Mouse (Mus musculus) brown adipose tissue, adult 24 weeks (tissue): ENCODE results near the gene Gm42517. TPM values are rescaled to one million over a fixed set of nuclear protein-coding genes. Genes with fewer than 3 reads are reported as not detected.

Experiments used
- H3K27ac ChIP-seq: fragments of 200-500 bp; replicated peaks from 2 replicates; pipeline ENCODE4 v1.5.1; 2012; ENCODE audit warnings: low read depth, mild to moderate bottlenecking, low read length
- H3K4me1 ChIP-seq: fragments of 200-500 bp; 2 replicates; pipeline ENCODE4 v1.6.1; 2012; ENCODE audit warnings: low read length, mixed read lengths; ENCODE audit not compliant: control insufficient read depth, insufficient read depth, insufficient read length
- H3K4me3 ChIP-seq: fragments of 200-500 bp; 2 replicates; pipeline ENCODE4 v1.5.1; 2012; ENCODE audit warnings: low read depth, mild to moderate bottlenecking, low read length, moderate library complexity; ENCODE audit not compliant: insufficient read depth
- polyA plus RNA-seq: library from polyadenylated mRNA; stranded (reverse); fragments of >200 nt; gene quantifications from 2 replicates; pipeline ENCODE4 v1.2.4, GENCODE M21; 2012; ENCODE audit not compliant: missing spikeins, insufficient read depth, insufficient read length

The Gm42517 gene
- 0.83 and 1.1 TPM in 2 replicates for polyA plus RNA-seq

DNA sequence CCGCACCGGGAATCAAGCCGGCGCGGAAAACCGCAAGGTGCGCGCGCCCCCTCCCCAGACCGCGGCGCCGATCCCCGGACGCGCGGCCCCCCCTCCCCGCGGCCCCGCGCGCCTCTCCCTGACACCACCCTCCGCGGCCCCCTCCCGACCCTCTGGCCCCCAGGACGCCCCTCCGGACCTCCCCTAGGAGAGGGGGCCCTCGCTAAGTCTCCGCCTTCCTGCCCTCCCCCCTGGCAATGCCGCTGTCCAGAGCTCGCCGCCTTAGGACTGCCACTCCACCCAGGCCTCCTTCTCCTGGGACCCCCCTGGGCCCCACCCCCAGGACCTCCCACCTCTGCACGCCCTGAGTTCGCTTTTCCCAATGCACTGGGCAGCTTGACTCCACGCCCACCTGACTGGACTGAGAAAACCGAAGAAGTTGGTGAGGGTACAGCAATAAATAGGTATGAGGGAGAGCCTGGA is at the start of gene Gm42517:
Gene Gm42517 (minus strand): TSS at position 52 of the 462 bp plus-strand sequence.
- Histone ChIP-seq H3K27ac (no peak within 1 kb of the TSS), H3K4me1 (peaks cover 10% of the 10 kb centered on the region; the same call in 1 of the 2 replicates), H3K4me3 (peak within 1 kb of the TSS; percentile 68)

- Histone ChIP-seq H3K27ac (no peak overlapping the region), H3K4me1 (no peaks in the 10 kb centered on the region), H3K4me3 (no peak overlapping the region)
These were observed 47.0 kb upstream of the Gm42517 start for GRCm38 (mm10) chr5:108414711-108415110.

DNA sequence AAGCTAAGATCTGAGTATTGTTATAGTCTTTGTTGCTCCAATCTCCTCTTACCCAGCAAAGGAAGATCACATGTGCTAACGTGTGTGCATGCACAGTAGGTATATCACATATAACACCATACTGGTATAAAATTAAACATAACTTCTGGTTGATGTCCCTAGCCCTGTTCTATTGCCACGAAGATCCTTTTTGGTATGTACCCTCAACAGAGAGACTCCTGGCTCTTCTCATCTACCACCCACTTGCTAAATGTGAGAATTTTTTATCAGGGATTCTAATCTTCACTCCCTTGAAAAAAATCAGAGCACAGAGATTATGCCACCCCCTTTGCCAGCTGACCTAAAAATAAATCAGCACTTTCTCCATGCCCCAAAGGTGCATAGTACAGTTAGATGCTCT is 39.3 kb upstream of the Gm42517 start:
- Histone ChIP-seq H3K27ac (no peak overlapping the region), H3K4me1 (no peaks in the 10 kb centered on the region), H3K4me3 (no peak overlapping the region)

DNA sequence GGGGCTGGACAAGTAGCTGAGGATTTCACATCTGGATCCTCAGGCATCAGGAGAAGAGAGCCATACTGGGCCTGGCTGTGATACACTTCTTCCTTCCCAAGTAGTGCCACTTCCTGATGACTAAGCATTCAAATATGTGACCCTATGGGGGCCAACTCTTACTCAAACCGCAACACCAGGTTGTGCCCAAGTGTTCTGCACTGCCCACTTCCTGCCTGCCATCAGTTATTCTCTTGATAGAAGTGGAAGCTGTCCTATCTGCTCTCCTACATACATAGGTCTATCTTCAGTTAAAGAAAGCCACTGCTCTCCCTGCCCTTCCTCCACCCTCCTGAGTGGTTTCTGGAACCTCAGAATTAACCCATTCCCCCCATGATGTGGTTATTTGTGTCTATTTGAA is 37.7 kb upstream of the Gm42517 start:
- Histone ChIP-seq H3K4me3 (no peak overlapping the region), H3K4me1 (no peaks in the 10 kb centered on the region), H3K27ac (no peak overlapping the region)

- no peaks in the 10 kb centered on the region for H3K4me1 ChIP-seq
- H3K27ac ChIP-seq, result no peak overlapping the region
- H3K4me3 ChIP-seq, result no peak overlapping the region
These were observed 35.7 kb upstream of the Gm42517 start for GRCm38 (mm10) chr5:108403453-108403852.

DNA sequence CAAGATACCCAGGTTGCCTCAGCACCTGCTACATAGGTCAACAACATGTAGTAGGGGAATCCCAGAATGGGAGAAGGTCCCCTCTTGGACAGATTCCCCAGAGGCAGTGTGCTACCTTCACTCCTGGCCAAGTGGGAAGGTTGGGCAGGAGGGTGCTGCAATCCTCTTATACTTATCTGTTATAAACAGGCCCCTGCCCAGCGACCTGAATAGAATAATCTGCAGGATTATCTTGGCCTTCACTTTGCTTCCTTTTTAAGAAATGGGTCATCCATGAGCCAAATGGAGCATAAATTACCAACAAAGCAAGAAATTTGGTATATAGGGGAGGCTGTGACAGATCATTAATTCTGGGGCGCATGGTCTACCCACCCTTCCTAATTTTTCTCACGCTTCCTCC is 22.0 kb upstream of the Gm42517 start:
- Histone ChIP-seq H3K27ac (no peak overlapping the region), H3K4me1 (no peaks in the 10 kb centered on the region), H3K4me3 (no peak overlapping the region)

DNA sequence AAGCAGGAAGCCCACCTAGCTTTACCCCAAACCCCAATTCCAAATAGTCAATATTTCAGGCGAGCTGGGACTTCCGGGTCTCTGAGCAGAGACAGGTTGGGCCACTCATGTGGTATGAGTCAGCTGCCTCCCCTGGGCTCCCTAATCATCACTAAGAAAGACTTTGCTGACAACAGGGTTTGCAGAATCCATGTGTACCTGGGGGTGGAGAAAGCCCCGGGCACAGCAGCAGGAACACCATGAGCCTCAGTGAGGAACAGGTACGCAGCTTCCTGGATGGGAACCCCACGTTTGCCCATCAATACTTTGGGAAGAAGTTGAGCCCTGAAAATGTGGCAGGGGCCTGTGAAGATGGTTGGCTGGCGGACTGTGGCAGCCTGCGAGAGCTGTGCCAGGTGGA is 20.5 kb upstream of the Gm42517 start, which contains the start of gene Pde6b:
Gene Pde6b (plus strand): TSS at position 191 of the 400 bp plus-strand sequence.
- H3K27ac ChIP-seq, result no peak within 1 kb of the TSS
- H3K4me1 ChIP-seq, result no peaks in the 10 kb centered on the region

GRCm38 (mm10) chr5:108386449-108386848 is 18.7 kb upstream of the Gm42517 start:
- no peak overlapping the region for H3K4me3 ChIP-seq
- no peaks in the 10 kb centered on the region for H3K4me1 ChIP-seq
- no peak overlapping the region for H3K27ac ChIP-seq

More for the DNA sequence above, 20.5 kb upstream of the Gm42517 start, which contains the start of gene Pde6b:
- H3K4me3 ChIP-seq, result no peak within 1 kb of the TSS

DNA sequence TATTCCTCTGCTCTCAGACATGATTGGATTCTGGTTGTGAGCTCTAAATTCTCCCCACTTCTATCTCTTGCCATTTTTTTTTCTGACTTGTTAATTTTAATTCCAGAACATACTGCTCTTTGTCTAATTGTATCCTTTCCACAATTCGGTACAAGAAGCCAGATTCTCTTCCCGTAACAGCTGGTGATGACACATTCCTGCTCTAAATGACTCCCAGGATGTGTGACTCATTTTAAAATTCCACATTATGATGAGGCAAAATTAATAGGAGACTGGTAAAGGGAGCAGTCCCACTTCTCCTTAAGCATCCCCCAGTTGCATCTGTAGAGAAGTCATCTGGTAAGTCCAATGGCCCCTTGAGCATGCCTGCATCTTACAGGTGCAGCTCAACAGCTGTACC is 17.9 kb upstream of the Gm42517 start:
- Histone ChIP-seq H3K4me3 (no peak overlapping the region), H3K27ac (no peak overlapping the region), H3K4me1 (no peaks in the 10 kb centered on the region)

GRCm38 (mm10) chr5:108378346-108378745 is 10.6 kb upstream of the Gm42517 start:
- Histone ChIP-seq H3K4me3 (no peak overlapping the region), H3K27ac (no peak overlapping the region), H3K4me1 (no peaks in the 10 kb centered on the region)

GRCm38 (mm10) chr5:108376059-108376458 is 8.3 kb upstream of the Gm42517 start:
- H3K4me1 ChIP-seq, result no peaks in the 10 kb centered on the region
- no peak overlapping the region for H3K4me3 ChIP-seq
- no peak overlapping the region for H3K27ac ChIP-seq

DNA sequence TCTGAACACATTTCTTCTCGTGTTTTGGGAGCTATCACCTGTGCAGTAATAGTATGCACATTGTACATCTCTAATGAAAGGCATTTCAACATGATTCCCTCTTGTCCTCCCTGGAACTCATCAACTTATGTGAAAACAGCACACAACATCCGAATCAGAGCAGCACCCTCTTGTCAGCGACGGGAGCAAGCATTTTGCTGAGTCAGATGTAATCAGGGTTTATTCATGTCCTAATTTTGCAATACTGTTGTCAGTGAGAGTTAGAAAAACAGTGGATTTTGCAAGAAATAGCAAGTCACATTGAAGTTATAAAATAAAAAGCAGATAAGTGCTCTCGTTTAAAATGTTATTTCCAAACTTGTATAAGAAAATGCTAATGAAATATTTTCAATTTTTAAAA is 6.4 kb upstream of the Gm42517 start:
- H3K4me3 ChIP-seq, result no peak overlapping the region
- 0 out of 2 replicates have a peak, but pooled peaks cover under 1% of the 10 kb centered on the region for H3K4me1 ChIP-seq
- no peak overlapping the region for H3K27ac ChIP-seq

DNA sequence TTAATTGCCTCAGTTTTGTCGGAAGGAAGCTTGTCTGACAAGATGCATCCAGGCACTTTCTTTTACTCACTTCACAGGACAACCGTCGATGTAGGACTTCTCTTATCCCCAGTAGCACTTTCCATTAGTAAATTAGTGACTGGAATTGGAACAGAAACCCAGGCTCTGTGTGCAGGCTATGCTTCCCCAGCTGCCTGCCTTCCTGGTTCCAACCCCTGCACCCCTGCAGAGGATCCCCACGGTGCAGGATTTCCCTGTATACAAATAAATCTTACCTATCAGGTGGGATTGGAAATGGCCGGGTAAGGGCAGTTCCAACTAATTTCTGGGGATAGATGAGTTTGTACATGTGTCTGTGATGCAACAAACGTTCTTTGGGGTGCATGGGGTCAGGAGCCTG is 2.2 kb upstream of the Gm42517 start:
- Histone ChIP-seq H3K27ac (no peak overlapping the region), H3K4me3 (no peak overlapping the region; the same call in 1 of the 2 replicates), H3K4me1 (peaks cover 10% of the 10 kb centered on the region; the same call in 1 of the 2 replicates)

GRCm38 (mm10) chr5:108368851-108369621 is 1.3 kb upstream of the Gm42517 start:
- Histone ChIP-seq H3K4me1 (peaks cover 10% of the 10 kb centered on the region; the same call in 1 of the 2 replicates), H3K4me3 (peak overlapping the region; percentile 68), H3K27ac (no peak overlapping the region)

DNA sequence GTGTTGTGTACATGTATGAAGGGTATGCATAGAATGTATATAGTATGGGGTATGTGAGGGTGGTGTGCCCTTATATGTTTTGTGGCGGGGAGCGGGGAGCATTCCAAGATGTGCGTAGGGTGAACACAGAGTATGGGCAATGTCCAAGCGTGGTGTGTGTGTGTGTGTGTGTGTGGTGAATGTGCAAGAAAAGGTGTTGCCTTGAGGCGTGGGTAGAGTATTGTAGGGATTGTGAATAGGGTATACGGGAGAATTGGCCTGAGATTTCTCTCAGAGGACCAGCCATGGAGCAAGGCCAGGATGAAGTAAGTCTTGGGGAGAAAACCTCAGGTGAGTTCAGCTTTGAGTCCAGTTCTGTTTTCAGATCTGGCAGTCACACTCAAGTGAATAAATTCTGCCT is 724 bp upstream of the Gm42517 start:
- H3K4me1 ChIP-seq, result peaks cover 10% of the 10 kb centered on the region; the same call in 1 of the 2 replicates
- H3K4me3 ChIP-seq, result peak overlapping the region; percentile 68
- no peak overlapping the region for H3K27ac ChIP-seq
